Mouse (Mus musculus) erythroblast, embryonic 14.5 days (primary cell): ENCODE results near the gene Fam13c.

ENCODE experiments used
- GATA1 ChIP-seq: IDR thresholded peaks from 2 replicates; pipeline ENCODE4 v1.6.1; 2012; ENCODE audit warnings: low read length, inconsistent platforms, mixed read lengths
- TAL1 ChIP-seq: IDR thresholded peaks from 3 replicates; pipeline ENCODE4 v1.6.1; 2012; ENCODE audit warnings: low read length, inconsistent platforms, mixed read lengths

DNA sequence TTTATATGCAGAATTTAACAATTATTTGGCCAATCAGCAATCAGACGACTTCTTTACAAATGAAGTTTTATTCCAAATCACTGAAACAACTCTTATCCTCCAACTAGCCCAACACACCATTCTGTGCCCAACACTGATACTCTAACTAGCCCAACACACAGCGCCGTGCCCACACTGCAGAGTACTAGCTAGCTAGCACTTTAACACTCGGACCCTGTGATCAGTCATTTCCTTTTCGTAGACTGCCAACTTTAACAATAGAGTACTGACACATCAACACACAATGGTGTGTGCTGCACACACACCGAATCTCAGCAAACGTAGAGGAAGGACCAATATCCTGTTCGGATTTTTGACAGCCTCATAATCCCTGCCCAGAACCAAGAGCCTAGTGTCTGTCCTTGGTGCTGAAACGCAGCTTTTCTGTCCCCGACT lies 157.8 kb downstream of the Fam13c start:
- no peak for TF ChIP-seq GATA1
- no peak for TF ChIP-seq TAL1
